Mouse (Mus musculus) midbrain, postnatal 0 days (tissue): Measurements from ENCODE around the gene Calr. TPM values are rescaled to one million over a fixed set of nuclear protein-coding genes. Genes with fewer than 3 reads are reported as not detected.

Source experiments
- ATAC-seq: fragments of 200-750 bp; cut with Nextera tagmentation; 2 replicates; pipeline ENCODE4 v1.8.0; 2017; ENCODE audit warnings: moderate number of reproducible peaks, mild to moderate bottlenecking, moderate TSS enrichment, moderate library complexity; ENCODE audit not compliant: low FRiP score
- DNase-seq: peaks from one replicate; pipeline ENCODE4 v3.0.0-alpha.2; 2015; ENCODE audit warnings: low spot score
- H3K27ac ChIP-seq: fragments of 300-500 bp; sonication (generic); 2 replicates; pipeline ENCODE4 v1.5.1; 2014; ENCODE audit warnings: low read depth, mild to moderate bottlenecking, low read length, mixed read lengths
- H3K27me3 ChIP-seq: fragments of 300-500 bp; sonication (generic); 2 replicates; pipeline ENCODE4 v1.6.1; 2014; ENCODE audit warnings: low read length, control low read depth, mixed read lengths; ENCODE audit not compliant: insufficient read depth
- H3K36me3 ChIP-seq: fragments of 300-500 bp; sonication (generic); 2 replicates; pipeline ENCODE4 v1.6.1; 2014; ENCODE audit warnings: low read length, control low read depth, mixed read lengths; ENCODE audit not compliant: insufficient read depth
- H3K4me1 ChIP-seq: fragments of 300-500 bp; sonication (generic); 2 replicates; pipeline ENCODE4 v1.6.1; 2014; ENCODE audit warnings: mild to moderate bottlenecking, control low read depth, antibody characterized with exemption, low read length, mixed read lengths; ENCODE audit not compliant: insufficient read depth
- H3K4me2 ChIP-seq: fragments of 300-500 bp; sonication (generic); 2 replicates; pipeline ENCODE4 v1.6.1; 2014; ENCODE audit warnings: low read depth, mild to moderate bottlenecking, low read length, mixed read lengths; ENCODE audit not compliant: poor library complexity, severe bottlenecking
- H3K4me3 ChIP-seq: fragments of 300-500 bp; sonication (generic); 2 replicates; pipeline ENCODE4 v1.5.1; 2014; ENCODE audit warnings: low read depth, mild to moderate bottlenecking, low read length, moderate library complexity
- H3K9ac ChIP-seq: fragments of 300-500 bp; sonication (generic); replicated peaks from 2 replicates; pipeline ENCODE4 v1.6.1; 2014; ENCODE audit warnings: mild to moderate bottlenecking, low read length, moderate library complexity, mixed read lengths; ENCODE audit not compliant: poor library complexity, severe bottlenecking
- H3K9me3 ChIP-seq: fragments of 300-500 bp; sonication (generic); 2 replicates; pipeline ENCODE4 v1.6.1; 2016; ENCODE audit warnings: low read length, control low read depth
- CTCF ChIP-seq: IDR thresholded peaks from 2 replicates; pipeline ENCODE4 v1.5.1; 2016; ENCODE audit warnings: antibody characterized with exemption, mild to moderate bottlenecking
- WGBS: fragments of 180-500 bp; shearing (Covaris S2); extraction: QIAGEN DNeasy Blood & Tissue Kit; methylation state at CpG from one replicate; pipeline ENCODE4 v1.1.7; 2014; 5-methylcytosine and 5-hydroxymethylcytosine counted together
- polyA plus RNA-seq: library from polyadenylated mRNA; unstranded; fragments of >200 nt; fragmentation: Nextera tagmentation; extraction: Ambion mirVana; gene quantifications from 2 replicates; pipeline ENCODE4 v1.2.1, GENCODE M21; 2015
- total RNA-seq: library from RNA; depleted of rRNA; stranded (reverse); fragments of >200 nt; gene quantifications from 2 replicates; pipeline ENCODE4 v1.2.3, GENCODE M21; 2014

Calr gene
- total and polyA plus RNA-seq, 2 experiments from 2014 or later: 369 to 444 TPM

DNA sequence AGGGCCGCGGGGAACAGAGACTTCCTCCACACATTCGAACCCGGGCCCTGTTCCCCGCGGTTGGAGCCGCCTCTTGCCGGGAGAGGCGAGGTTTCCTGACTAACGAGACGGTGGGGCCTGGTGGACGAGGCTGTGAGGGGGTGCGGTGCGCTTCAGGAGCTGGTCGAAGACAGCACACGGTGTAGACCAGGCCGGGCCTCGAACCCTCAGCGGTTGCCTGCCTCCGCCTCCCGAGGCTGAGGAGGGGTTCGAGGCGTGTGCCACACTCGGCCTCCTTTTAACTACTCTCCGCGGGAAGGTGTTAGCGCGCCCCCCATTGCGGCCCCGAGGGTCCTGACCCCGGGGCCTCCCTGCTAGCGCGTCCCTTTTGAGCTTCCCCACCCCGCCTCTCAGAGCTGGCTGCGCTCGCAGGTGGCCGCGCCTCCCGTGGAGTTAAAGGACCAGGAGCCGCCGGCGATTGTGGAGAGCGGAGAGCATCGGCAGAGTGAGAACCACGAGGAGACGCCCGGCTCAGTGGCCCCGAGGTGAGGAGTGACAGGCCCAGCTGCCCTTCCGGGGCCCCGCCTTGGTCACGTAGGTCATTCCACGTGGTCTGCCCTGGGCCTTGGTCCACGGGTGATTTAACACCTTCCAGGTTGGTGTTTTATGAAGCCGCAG is 25.7 kb upstream of the Calr start:
- peak; percentile 64 for ATAC-seq

DNA sequence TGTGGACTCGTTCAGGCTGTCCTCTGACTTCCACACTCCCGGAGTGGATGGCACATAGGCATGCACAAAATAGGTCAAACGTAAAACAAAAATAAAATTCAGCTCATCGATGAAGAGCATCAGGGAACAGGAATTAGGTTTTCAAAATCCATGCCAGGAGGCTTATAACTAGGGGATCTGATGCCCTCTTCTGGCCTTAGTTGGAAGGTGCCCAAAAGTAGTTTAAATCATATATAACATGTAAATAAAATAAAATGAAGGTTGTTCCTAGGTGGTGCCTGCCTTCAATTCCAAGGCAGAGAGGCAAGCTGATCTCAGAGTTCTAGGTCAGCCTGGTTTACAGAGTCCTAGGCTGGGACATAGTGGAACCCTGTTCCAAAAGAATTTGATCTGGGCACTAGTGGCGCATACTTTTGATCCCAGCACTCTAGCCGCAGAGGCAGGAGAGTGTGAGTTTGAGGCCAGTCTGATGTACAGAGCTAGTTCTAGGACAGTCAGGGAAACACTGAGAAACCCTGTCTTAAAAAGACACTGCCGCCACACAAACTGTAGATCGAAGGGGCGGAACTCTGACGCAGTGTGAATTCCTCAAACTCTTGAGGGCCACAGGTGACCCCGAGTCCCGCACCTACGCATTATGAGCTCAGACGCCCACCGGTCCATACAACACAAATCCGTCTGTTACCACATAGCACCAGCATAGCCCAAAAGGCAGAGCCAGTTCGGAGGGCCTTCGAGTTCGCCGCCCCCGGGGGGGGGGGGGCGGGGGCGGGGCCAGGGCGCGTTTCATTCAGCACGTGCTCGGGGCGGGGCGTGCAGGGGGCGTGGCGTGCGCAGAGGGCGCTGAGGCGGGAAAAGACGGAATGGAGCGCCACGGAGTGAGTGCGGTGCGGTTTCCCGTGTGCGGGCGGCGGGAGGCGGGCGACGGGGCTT is 24.9 kb upstream of the Calr start, which contains the start of gene Syce2:
Gene Syce2 (plus strand): TSS at position 736 of the 933 bp plus-strand sequence.
- peaks cover 8% of the 10 kb centered on the region; the same call in 1 of the 2 replicates for H3K4me1 ChIP-seq
- ATAC-seq: peak; percentile 71
- H3K36me3 ChIP-seq: peaks cover 29% of the 10 kb centered on the region
- peak; percentile 69 for TF ChIP-seq CTCF
- H3K9ac ChIP-seq: peak within 1 kb of the TSS; percentile 55
- H3K27ac ChIP-seq: no peak within 1 kb of the TSS
- 16% methylated on average over 35 of the region's 46 CpGs for WGBS
- peak within 1 kb of the TSS; percentile 48 for H3K4me3 ChIP-seq
- no peaks in the 10 kb centered on the region for H3K9me3 ChIP-seq
- peak within 1 kb of the TSS; percentile 84 for H3K4me2 ChIP-seq
- H3K27me3 ChIP-seq: no peaks in the 10 kb centered on the region
- peak; percentile 73 for DNase-seq

More for the DNA sequence above, 25.7 kb upstream of the Calr start:
- Histone ChIP-seq H3K27me3 (no peaks in the 10 kb centered on the region), H3K4me3 (peak overlapping the region; percentile 48), H3K4me2 (peak overlapping the region; percentile 84), H3K4me1 (peaks cover 8% of the 10 kb centered on the region; the same call in 1 of the 2 replicates), H3K9ac (peak overlapping the region; percentile 55), H3K27ac (no peak overlapping the region), H3K9me3 (no peaks in the 10 kb centered on the region), H3K36me3 (peaks cover 23% of the 10 kb centered on the region)
- 5% methylated on average over 41 of the region's 54 CpGs for WGBS
- TF ChIP-seq CTCF: no peak
- DNase-seq: no peak

DNA sequence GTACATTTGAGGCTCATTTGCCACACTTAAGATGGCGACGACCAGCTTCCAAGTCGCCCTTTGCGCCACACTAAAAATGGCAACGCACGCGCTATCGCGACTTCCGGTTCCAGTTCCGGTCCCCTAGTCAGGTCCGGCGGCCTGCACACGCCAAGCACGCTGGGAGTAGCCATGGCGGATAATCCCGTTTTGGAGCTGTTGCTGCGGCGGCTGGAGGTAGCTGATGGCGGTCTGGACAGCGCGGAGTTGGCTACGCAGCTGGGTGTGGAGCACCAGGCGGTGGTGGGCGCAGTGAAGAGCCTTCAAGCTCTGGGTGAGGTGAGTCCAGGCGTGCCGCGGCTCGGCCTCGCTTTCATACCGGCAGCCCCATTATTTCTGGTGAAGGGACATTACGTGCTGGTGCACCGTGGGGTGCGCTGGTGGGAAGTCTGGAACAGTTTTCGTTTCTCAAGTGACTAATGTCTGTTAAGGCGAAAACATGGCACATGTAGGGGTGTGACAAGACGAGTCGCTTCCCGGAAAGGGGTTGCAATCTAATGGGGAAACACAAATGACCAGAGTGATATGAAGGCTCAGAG is 10.2 kb upstream of the Calr start, which contains the start of gene Farsa:
Gene Farsa (plus strand): TSS at position 126 of the 578 bp plus-strand sequence.
- Histone ChIP-seq H3K4me1 (no peaks in the 10 kb centered on the region; the same call in 1 of the 2 replicates), H3K4me3 (peak within 1 kb of the TSS; percentile 79), H3K27me3 (no peaks in the 10 kb centered on the region), H3K27ac (peak within 1 kb of the TSS; percentile 83), H3K9ac (peak within 1 kb of the TSS; percentile 68), H3K4me2 (peak within 1 kb of the TSS; percentile 87), H3K9me3 (no peaks in the 10 kb centered on the region), H3K36me3 (peaks cover 20% of the 10 kb centered on the region)
- TF ChIP-seq CTCF: no peak
- peak; percentile 97 for DNase-seq
- under 1% methylated on average over 39 of the region's 39 CpGs for WGBS
- ATAC-seq: peak; percentile 91

DNA sequence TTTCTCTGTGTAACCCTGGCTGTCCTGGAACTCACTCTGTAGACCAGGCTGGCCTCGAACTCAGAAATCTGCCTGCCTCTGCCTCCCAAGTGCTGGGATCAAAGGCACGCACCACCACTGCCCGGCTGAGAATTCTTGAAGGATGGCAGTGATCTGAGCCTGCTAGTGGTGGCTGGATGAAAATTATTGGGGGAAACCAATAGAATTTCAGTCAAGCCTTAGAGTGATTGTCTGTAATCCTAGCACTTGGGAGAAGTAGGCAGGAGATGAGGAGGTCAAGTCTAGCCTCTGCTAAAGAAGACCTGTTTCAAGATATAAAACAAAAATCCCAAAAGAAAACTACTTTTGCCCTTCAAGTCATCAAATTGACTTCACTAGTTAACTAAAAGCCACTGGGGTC is 9.7 kb upstream of the Calr start:
- H3K27ac ChIP-seq: no peak overlapping the region
- peak overlapping the region; percentile 79 for H3K4me3 ChIP-seq
- H3K4me2 ChIP-seq: no peak overlapping the region
- H3K9me3 ChIP-seq: no peaks in the 10 kb centered on the region
- H3K4me1 ChIP-seq: no peaks in the 10 kb centered on the region; the same call in 1 of the 2 replicates
- TF ChIP-seq CTCF: no peak
- 94% methylated on average over 3 of the region's 3 CpGs for WGBS
- DNase-seq (no peak), ATAC-seq (no peak)
- H3K27me3 ChIP-seq: no peaks in the 10 kb centered on the region
- H3K36me3 ChIP-seq: peaks cover 16% of the 10 kb centered on the region
- no peak overlapping the region for H3K9ac ChIP-seq

DNA sequence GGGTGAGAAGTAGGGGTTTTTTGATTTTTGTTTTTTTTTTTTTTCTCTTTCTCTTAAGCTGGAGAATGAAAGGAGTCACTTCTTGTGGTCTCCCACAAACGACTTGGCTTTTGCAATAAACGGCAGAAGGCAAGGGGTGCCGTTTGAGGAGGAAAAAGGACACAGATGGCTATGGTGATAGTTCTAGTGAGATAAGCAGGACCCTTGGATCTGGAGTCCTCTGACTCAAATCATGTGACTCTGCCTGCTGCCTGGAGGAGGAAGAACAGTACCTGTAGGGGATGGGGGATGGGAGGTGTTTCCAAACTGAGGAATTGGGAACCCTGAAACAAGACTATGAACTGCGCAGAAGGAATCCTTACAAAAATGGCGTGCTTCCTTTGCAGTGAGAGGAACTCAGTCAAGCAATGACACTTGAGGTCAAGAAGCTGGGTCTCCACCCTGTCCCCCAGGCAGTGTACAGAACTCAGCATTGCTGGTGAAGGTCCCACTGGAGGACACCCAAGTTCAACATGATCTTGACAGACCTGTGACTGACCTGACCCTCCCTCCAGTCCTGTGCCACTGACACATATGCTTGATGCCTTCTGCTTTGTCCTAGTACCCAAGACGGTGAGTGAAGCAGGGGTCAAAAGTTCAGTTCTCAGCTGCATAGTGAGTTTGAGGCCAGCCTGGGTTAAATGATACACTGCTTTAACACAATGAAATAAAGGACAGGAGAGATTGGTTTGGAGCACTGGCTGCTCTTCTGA is 1.1 kb upstream of the Calr start:
- H3K27ac ChIP-seq: no peak overlapping the region; the same call in 1 of the 2 replicates
- TF ChIP-seq CTCF: no peak
- 0 out of 2 replicates have a peak, but pooled peaks cover 4% of the 10 kb centered on the region for H3K4me1 ChIP-seq
- H3K4me3 ChIP-seq: peak overlapping the region; percentile 89; the same call in 1 of the 2 replicates
- H3K9ac ChIP-seq: no peak overlapping the region
- peaks cover 21% of the 10 kb centered on the region for H3K36me3 ChIP-seq
- no peaks in the 10 kb centered on the region for H3K27me3 ChIP-seq
- no peaks in the 10 kb centered on the region for H3K9me3 ChIP-seq
- peak overlapping the region; percentile 82 for H3K4me2 ChIP-seq
- ATAC-seq (no peak), DNase-seq (no peak)
- 44% methylated on average over 6 of the region's 6 CpGs for WGBS
